Mouse (Mus musculus): Measurements from ENCODE around the gene Il20. TPM values are rescaled to one million over a fixed set of nuclear protein-coding genes. Genes with fewer than 3 reads are reported as not detected.

Gene Il20
- not detected for total RNA-seq (2023)

DNA sequence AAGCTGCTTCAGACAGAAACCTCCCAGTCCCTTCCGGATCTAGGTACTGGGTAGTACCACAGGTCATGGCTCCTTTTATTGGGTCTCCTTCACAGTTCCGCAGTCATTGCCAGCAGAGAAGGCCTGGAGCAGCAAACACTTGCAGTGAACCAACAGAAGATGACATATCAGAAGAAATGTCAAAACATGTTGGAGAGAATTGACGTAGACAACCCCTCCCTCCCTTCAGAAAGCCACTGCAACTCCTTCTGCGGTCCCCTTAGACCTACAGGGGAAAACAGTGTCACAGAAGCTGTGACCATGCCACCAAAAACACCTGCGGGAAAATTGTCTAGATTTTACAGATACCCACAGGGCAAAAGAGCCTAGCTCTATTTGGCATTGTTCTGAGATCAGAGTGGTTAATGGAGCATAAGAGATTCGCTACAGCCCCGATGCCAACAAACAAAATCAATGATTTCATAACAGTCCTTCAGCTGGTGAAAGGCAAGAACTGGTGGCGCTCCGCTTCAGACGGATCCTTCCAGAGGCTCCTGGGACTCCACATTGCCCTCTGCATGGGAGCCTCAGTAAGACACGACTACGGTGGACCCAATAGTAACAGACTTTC, at the start of gene Il20:
TSS of gene Il20 (minus strand) at position 51 of the 610 bp plus-strand sequence.

GRCm38 (mm10) chr1:130940065-130940687, 28.9 kb upstream of the Il20 start, which contains the start of gene Il19:
Gene Il19, minus strand, starts transcription at chr1:130940115.

GRCm38 (mm10) chr1:130887354-130887753, 23.9 kb downstream of the Il20 start, which contains the start of gene Il24:
Gene Il24, minus strand, starts transcription at chr1:130887454.

GRCm38 (mm10) chr1:130865541-130866221, 45.6 kb downstream of the Il20 start, which contains the start of gene Fcmr:
Gene Fcmr, plus strand, starts transcription at chr1:130865669.

Other genes with a start within 250 kb of the Il20 start
- not detected for gene C4bp, start 249.8 kb downstream of the Il20 start, total RNA-seq (2023)
- gene Gm29427, start 195.7 kb downstream of the Il20 start, total RNA-seq (2023) = not detected
- 12.6 TPM for gene Yod1, start 194.1 kb downstream of the Il20 start, total RNA-seq (2023)
- gene Pfkfb2, start 182.2 kb downstream of the Il20 start, total RNA-seq (2023) = 16.1 TPM
- 0.62 TPM for gene AA986860, start 179.5 kb downstream of the Il20 start, total RNA-seq (2023)
- gene Fcamr, start 110.5 kb downstream of the Il20 start, total RNA-seq (2023) = not detected
- 0.15 TPM for gene Pigr, start 84.8 kb downstream of the Il20 start, total RNA-seq (2023)
- gene Fcmr, start 45.8 kb downstream of the Il20 start, total RNA-seq (2023) = 57.6 TPM
- not detected for gene Il24, start 24.0 kb downstream of the Il20 start, total RNA-seq (2023)
- not detected for gene Il19, start 28.7 kb upstream of the Il20 start, total RNA-seq (2023)
- 1.2 TPM for gene Il10, start 108.4 kb upstream of the Il20 start, total RNA-seq (2023)
- gene Mapkapk2, start 186.4 kb upstream of the Il20 start, total RNA-seq (2023) = 72.0 TPM
- 2.0 TPM for gene Dyrk3, start 226.9 kb upstream of the Il20 start, total RNA-seq (2023)
- gene Eif2d, start 241.7 kb upstream of the Il20 start, total RNA-seq (2023) = 26.7 TPM